Mouse (Mus musculus) stomach, postnatal 0 days (tissue): ENCODE results near the gene Fn3k.

Source experiments
- CTCF ChIP-seq: IDR thresholded peaks from 2 replicates; pipeline ENCODE4 v1.5.1; 2016; ENCODE audit warnings: antibody characterized with exemption, low read depth, mild to moderate bottlenecking, moderate library complexity
- EP300 ChIP-seq: optimal IDR thresholded peaks from 2 replicates; pipeline ENCODE3; 2016; ENCODE audit warnings: antibody characterized with exemption

DNA sequence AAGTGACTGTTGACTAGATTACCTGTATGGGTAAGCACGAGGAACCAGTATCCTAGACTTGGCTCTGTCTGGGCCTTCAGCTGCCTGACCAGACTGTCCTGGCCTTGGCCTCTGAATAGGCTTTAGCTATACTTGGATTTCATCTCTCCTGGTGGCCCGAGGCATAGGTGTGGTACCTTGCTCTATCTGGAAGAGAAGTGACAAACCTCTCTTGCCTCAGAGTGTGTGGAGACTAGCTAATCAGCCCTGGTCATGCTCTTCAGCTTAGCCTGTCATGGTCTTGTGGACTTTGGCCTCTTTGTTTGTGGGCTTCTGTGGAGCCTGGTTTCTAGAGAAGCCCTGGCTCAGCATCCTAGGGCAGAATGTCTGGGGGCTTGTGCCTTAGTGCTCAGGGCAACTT is 46.4 kb downstream of the Fn3k start:
- TF ChIP-seq CTCF (no peak), EP300 (no peak)
